Mouse (Mus musculus) urinary bladder, postnatal 36 days (tissue): ENCODE measurements around the gene 4933417A18Rik.
"Not testable (repeated sequence)": the region's sequence is repeated elsewhere in the genome, so short reads cannot be mapped to it uniquely, and the experiment has no call there.

Source experiments
- DNase-seq, 2 experiments: peaks; one replicate each; pipeline ENCODE4 v3.0.0; 2022; ENCODE audit warnings: low spot score in 2 of 2, mixed read lengths in 1 of 2

Gene 4933417A18Rik

GRCm38 (mm10) chr13:34973770-34974169 is 49.6 kb downstream of the 4933417A18Rik start:
- DNase-seq: no peak

- DNase-seq: no peak
Observed at GRCm38 (mm10) chr13:34976116-34976515, 51.9 kb downstream of the 4933417A18Rik start.

DNA sequence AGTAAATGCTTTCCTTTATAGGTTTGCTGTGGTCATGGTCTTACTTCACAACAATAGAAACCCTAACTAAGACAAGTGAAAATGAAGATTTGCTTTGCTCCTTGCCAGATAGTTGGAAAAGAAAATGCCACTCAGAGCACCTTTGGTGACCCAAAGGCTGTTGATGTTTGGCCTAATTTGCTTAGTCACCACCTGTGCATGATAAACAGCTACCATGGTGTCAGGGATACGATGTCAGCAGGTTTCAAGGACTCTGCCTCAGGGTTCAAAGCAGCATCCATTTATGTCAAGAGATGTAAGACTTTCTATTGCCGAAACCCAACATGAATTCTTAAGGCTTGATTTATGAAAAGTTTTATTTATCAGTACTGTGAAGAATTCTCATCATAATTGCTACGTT is 53.2 kb downstream of the 4933417A18Rik start:
- DNase-seq: no peak

DNA sequence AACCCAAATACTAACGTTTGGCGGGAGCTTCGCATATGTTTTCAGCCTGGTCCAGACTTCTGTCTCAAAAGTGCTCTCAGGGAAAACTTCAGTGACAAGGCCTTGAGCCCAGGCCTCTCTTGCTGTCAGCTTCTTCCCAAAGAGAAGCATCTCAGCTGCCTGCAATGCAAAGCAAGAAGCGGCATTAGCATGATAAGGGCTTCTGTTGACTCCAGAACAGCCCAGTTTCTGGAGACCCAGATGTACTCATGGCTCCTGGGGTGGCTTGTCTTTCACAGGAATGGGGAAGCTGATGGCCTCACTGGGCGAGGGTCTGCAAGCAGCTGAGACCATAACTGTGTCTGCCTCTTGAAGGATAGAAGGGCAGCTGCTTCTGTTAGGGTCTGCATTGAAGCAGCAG is 54.4 kb downstream of the 4933417A18Rik start:
- DNase-seq: not testable (repeated sequence)

GRCm38 (mm10) chr13:34983479-34983878 is 59.3 kb downstream of the 4933417A18Rik start:
- DNase-seq: not testable (repeated sequence)

DNA sequence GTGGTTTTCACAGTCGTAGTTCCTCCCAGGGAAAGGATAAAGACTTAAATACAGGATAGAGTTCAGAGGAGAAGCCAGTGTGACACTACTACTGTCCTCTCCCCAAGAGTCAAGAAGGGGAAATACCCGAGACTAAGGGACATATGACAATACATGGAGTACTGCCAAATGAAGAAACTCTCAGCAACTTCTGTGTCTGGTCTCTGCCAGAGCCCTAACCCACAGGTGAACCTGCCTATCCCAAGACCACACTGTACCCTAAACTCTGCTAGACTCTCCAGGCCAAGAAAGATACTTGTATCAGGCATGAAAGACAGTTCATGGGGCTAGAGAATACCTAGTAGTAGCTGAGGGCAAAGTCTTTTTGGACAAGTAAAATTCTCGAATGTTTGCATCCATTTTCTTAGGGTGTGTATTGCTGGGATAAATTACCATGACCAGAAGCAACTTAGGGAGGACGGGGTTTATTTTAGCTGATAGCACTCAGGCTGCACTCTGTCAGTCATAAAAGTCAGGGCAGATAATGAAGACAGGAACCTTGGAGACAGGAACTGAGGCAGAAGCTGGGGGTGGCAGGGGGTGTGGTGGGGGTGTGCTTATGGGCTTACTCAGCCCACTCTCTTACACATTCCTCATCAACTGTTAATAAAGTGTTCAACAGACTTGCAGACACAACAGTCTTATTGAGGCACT is 67.5 kb downstream of the 4933417A18Rik start:
- no peak for DNase-seq

DNA sequence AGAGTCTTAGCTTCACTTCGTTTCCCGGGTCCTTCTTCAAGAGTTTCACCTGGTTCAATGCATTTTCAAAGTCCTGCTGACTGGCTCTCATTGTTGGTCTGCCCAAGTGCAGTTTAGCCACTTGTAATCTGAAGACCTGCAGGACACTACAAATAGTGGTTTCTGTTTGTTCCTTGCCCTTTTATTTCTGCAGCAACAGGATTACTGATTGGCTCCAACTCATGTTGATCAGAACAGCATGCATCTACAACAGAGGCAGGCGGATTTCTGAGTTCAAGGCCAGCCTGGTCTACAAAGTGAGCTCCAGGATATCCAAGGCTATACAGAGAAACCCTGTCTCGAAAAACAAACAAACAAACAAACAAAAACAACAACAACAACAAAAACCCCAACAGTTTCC is 68.9 kb downstream of the 4933417A18Rik start:
- no peak for DNase-seq

GRCm38 (mm10) chr13:34993595-34993982 is 69.4 kb downstream of the 4933417A18Rik start:
- DNase-seq: no peak

- peak; percentile 91 to 96 for DNase-seq
Observed at GRCm38 (mm10) chr13:34993983-34994811, 70.0 kb downstream of the 4933417A18Rik start.

DNA sequence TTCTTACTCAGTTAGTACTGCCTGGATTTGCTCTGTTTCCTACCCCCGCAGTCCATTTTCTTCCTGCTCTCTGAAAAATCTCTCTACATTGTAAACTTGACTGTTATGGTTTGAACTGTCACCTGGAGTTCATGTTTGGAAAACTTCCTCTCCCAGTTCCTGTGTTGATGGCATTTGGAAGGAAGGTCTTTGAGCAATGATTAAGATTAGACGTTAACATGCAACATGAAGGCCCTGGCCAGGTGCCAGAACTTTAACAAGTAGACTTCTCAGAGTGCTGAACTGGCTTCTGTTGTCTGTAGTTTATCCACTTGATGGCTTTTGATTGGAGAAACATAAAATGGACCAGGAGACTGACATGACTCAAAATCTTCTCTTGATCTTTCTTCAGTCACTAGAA is 71.7 kb downstream of the 4933417A18Rik start:
- no peak for DNase-seq
